18 mouse cellular contexts compared by ENCODE assay signal in genomic region chr7:98937079-98937813, GRCm38 (mm10).
DNase-seq lines count a peak whose midpoint lies in the region; ATAC-seq and TF ChIP-seq lines count a peak whose summit lies in the region.
"Had no signal": no experiment of that assay in that cellular context is flagged by ENCODE, and none has a peak within 500 bp of the region (broad histone marks: within the 10 kb centered on the region; RNA-seq: fewer than 3 reads in every experiment).

No protein-coding gene starts in this region.

- no peak overlapping the region for H3K4me2 ChIP-seq in midbrain, embryonic 16.5 days (ENCODE audit: low read length)
- peak overlapping the region; percentile 35 for H3K4me2 ChIP-seq in limb, embryonic 13.5 days (replicated peaks)
- no peak overlapping the region for H3K4me2 ChIP-seq in stomach, postnatal 0 days (replicated peaks; ENCODE audit: low read depth)
- H3K4me2 ChIP-seq: intestine, embryonic 15.5 days; liver, embryonic 13.5 days had no signal

- no peaks in the 10 kb centered on the region for H3K9me3 ChIP-seq in heart, embryonic 10.5 days
- no peaks in the 10 kb centered on the region for H3K9me3 ChIP-seq in midbrain, embryonic 16.5 days (replicated peaks; ENCODE audit: control insufficient read depth, low read length, poor library complexity, severe bottlenecking)
- H3K9me3 ChIP-seq in midbrain, embryonic 10.5 days (replicated peaks), result no peaks in the 10 kb centered on the region
- no peaks in the 10 kb centered on the region for H3K9me3 ChIP-seq in limb, embryonic 13.5 days
- no peaks in the 10 kb centered on the region for H3K9me3 ChIP-seq in stomach, postnatal 0 days (ENCODE audit: control insufficient read depth, low read length)
- H3K9me3 ChIP-seq: intestine, embryonic 15.5 days; liver, embryonic 13.5 days had no signal

- TF ChIP-seq CTCF in heart, adult 2 months (IDR thresholded peaks at IDR 0.05), result no peak
- TF ChIP-seq CTCF in stomach, postnatal 0 days (IDR thresholded peaks at IDR 0.05; ENCODE audit: low read depth), result no peak

- 0 out of 2 replicates have a peak overlapping the region, but pooled peaks have one; percentile 23 for H3K27ac ChIP-seq in heart, embryonic 10.5 days
- no peak overlapping the region for H3K27ac ChIP-seq in heart, adult 2 months
- H3K27ac ChIP-seq in midbrain, embryonic 16.5 days (ENCODE audit: low read length), result 0 out of 2 replicates have a peak overlapping the region, but pooled peaks have one; percentile 3
- H3K27ac ChIP-seq in midbrain, embryonic 10.5 days (replicated peaks), result no peak overlapping the region
- H3K27ac ChIP-seq in limb, embryonic 13.5 days, result peak overlapping the region; percentile 59; the same call in 1 of the 2 replicates
- H3K27ac ChIP-seq in stomach, postnatal 0 days (replicated peaks), result peak overlapping the region; percentile 78
- H3K27ac ChIP-seq: intestine, embryonic 15.5 days; kidney, postnatal 0 days; liver, embryonic 13.5 days had no signal

- no peaks in the 10 kb centered on the region for H3K27me3 ChIP-seq in heart, embryonic 10.5 days (ENCODE audit: insufficient read depth, poor library complexity, severe bottlenecking)
- no peaks in the 10 kb centered on the region for H3K27me3 ChIP-seq in heart, adult 2 months (ENCODE audit: control insufficient read depth, insufficient read depth, low read length)
- no peaks in the 10 kb centered on the region for H3K27me3 ChIP-seq in midbrain, embryonic 16.5 days (ENCODE audit: control insufficient read depth, insufficient read depth, low read depth, low read length)
- no peaks in the 10 kb centered on the region for H3K27me3 ChIP-seq in midbrain, embryonic 10.5 days (ENCODE audit: low read depth, poor library complexity, severe bottlenecking)
- peaks cover 9% of the 10 kb centered on the region; the same call in 1 of the 2 replicates for H3K27me3 ChIP-seq in limb, embryonic 13.5 days
- no peaks in the 10 kb centered on the region for H3K27me3 ChIP-seq in stomach, postnatal 0 days (ENCODE audit: control insufficient read depth, insufficient read depth, low read length)
- H3K27me3 ChIP-seq: intestine, embryonic 15.5 days; liver, embryonic 13.5 days had no signal

- H3K4me3 ChIP-seq in heart, embryonic 10.5 days, result no peak overlapping the region
- no peak overlapping the region for H3K4me3 ChIP-seq in heart, adult 2 months
- H3K4me3 ChIP-seq in midbrain, embryonic 16.5 days (ENCODE audit: low read depth, low read length), result no peak overlapping the region
- no peak overlapping the region for H3K4me3 ChIP-seq in midbrain, embryonic 10.5 days
- no peak overlapping the region for H3K4me3 ChIP-seq in limb, embryonic 13.5 days
- H3K4me3 ChIP-seq in stomach, postnatal 0 days (ENCODE audit: low read depth, low read length), result no peak overlapping the region
- H3K4me3 ChIP-seq: intestine, embryonic 15.5 days; liver, embryonic 13.5 days had no signal

- no peak overlapping the region for H3K9ac ChIP-seq in heart, adult 2 months (ENCODE audit: low read depth, low read length)
- peak overlapping the region; percentile 31; the same call in 1 of the 2 replicates for H3K9ac ChIP-seq in midbrain, embryonic 16.5 days (ENCODE audit: low read depth, low read length)
- H3K9ac ChIP-seq in limb, embryonic 13.5 days, result no peak overlapping the region
- H3K9ac ChIP-seq in stomach, postnatal 0 days (ENCODE audit: low read length), result no peak overlapping the region
- H3K9ac ChIP-seq: intestine, embryonic 15.5 days; liver, embryonic 13.5 days had no signal

- DNase-seq in heart, embryonic 10.5 days (ENCODE audit: low spot score), result no peak
- no peak for DNase-seq in heart, adult 2 months
- DNase-seq in midbrain, embryonic 10.5 days (ENCODE audit: low spot score), result no peak
- no peak for DNase-seq in stomach, postnatal 0 days (ENCODE audit: low spot score)
- DNase-seq in layer of hippocampus, adult 11-12 months (ENCODE audit: low spot score), result no peak
- DNase-seq in frontal cortex, postnatal 25 days (ENCODE audit: low spot score in 2 of 2), result no peak
- DNase-seq: adrenal gland, postnatal 36 days; cerebellum, postnatal 10 days; gastrocnemius, postnatal 36 days; heart, postnatal 10 days; layer of hippocampus, adult 9-11 months; liver, embryonic 13.5 days; thymus, postnatal 14 days had no signal

- H3K4me1 ChIP-seq in heart, embryonic 10.5 days, result peaks cover 35% of the 10 kb centered on the region
- no peaks in the 10 kb centered on the region for H3K4me1 ChIP-seq in heart, adult 2 months (ENCODE audit: control insufficient read depth, insufficient read depth, low read length)
- H3K4me1 ChIP-seq in midbrain, embryonic 16.5 days (ENCODE audit: control insufficient read depth, insufficient read depth, low read length), result peaks cover 6% of the 10 kb centered on the region; the same call in 1 of the 2 replicates
- peaks cover 17% of the 10 kb centered on the region for H3K4me1 ChIP-seq in midbrain, embryonic 10.5 days
- peaks cover 49% of the 10 kb centered on the region for H3K4me1 ChIP-seq in limb, embryonic 13.5 days
- H3K4me1 ChIP-seq in stomach, postnatal 0 days (replicated peaks; ENCODE audit: control insufficient read depth, insufficient read depth), result peaks cover 4% of the 10 kb centered on the region; the same call in 1 of the 2 replicates

- intact Hi-C loops in heart, adult 2 months (cut with DNase I), result no loop called here

- H3K79me2 ChIP-seq in heart, adult 2 months (replicated peaks; ENCODE audit: control insufficient read depth, insufficient read depth, low read length), result no peaks in the 10 kb centered on the region

- no peak for ATAC-seq in midbrain, embryonic 16.5 days
- ATAC-seq in limb, embryonic 13.5 days (ENCODE audit: low FRiP score, low read depth), result peak; percentile 79
- 0 out of 2 replicates have a peak, but pooled peaks have one; percentile 13 for ATAC-seq in stomach, postnatal 0 days (ENCODE audit: low FRiP score, low TSS enrichment)
- ATAC-seq: intestine, embryonic 15.5 days; lung, postnatal 0 days had no signal

- 0 out of 2 replicates have a peak, but pooled peaks cover 5% of the 10 kb centered on the region for H3K36me3 ChIP-seq in heart, embryonic 10.5 days
- no peaks in the 10 kb centered on the region for H3K36me3 ChIP-seq in heart, adult 2 months (ENCODE audit: control insufficient read depth, insufficient read depth, low read length)
- no peaks in the 10 kb centered on the region for H3K36me3 ChIP-seq in midbrain, embryonic 16.5 days (ENCODE audit: control insufficient read depth, insufficient read depth, low read length)
- H3K36me3 ChIP-seq in midbrain, embryonic 10.5 days, result no peaks in the 10 kb centered on the region
- H3K36me3 ChIP-seq in limb, embryonic 13.5 days, result no peaks in the 10 kb centered on the region
- no peaks in the 10 kb centered on the region for H3K36me3 ChIP-seq in stomach, postnatal 0 days (ENCODE audit: control insufficient read depth, insufficient read depth, low read length)
- H3K36me3 ChIP-seq: intestine, embryonic 15.5 days; liver, embryonic 13.5 days had no signal

- TF ChIP-seq EP300 in heart, adult 2 months (IDR thresholded peaks at IDR 0.05; ENCODE audit: insufficient read depth, low read depth, low read length), result no peak
- no peak for TF ChIP-seq EP300 in stomach, postnatal 0 days (optimal IDR thresholded peaks at IDR 0.05)

- 66% methylated on average over 20 of the region's 20 CpGs for WGBS in heart, embryonic 10.5 days
- WGBS in heart, adult 2 months, result 80% methylated on average over 20 of the region's 20 CpGs
- 48% methylated on average over 20 of the region's 20 CpGs for WGBS in midbrain, embryonic 16.5 days
- 84% methylated on average over 20 of the region's 20 CpGs for WGBS in midbrain, embryonic 10.5 days
- 24% methylated on average over 20 of the region's 20 CpGs for WGBS in limb, embryonic 13.5 days
- WGBS in stomach, postnatal 0 days, result 41% methylated on average over 20 of the region's 20 CpGs

- no peak for TF ChIP-seq POLR2A in heart, adult 2 months (IDR thresholded peaks at IDR 0.05; ENCODE audit: insufficient read depth, low read depth, low read length)

Comparison
In these comparisons a context has a peak if more than half of its experiments do, and no peak if none do; other contexts are left out.
1. H3K27ac ChIP-seq: peak in heart, embryonic 10.5 days (single experiment), midbrain, embryonic 16.5 days (single experiment), limb, embryonic 13.5 days (single experiment) and stomach, postnatal 0 days (single experiment); none in heart, adult 2 months (single experiment) and midbrain, embryonic 10.5 days (single experiment).